Mouse (Mus musculus) right cerebral cortex, adult 2 months (tissue): ENCODE data around the gene Tcf20.

ENCODE experiments used
- DNase-seq, 2 experiments: peaks; one replicate each; pipeline ENCODE4 v3.0.0; 2021 to 2022; ENCODE audit warnings: low spot score in 2 of 2

The Tcf20 gene

GRCm38 (mm10) chr15:82987732-82988112 is at the start of gene Tcf20:
TSS of gene Tcf20 (minus strand) at chr15:82987872.
- peak; percentile 90 to 95 for DNase-seq

- DNase-seq, result peak; percentile 45 to 58
These were observed 49.3 kb upstream of the Tcf20 start for GRCm38 (mm10) chr15:83036900-83037519.

- DNase-seq, result no peak
These were observed 48.4 kb upstream of the Tcf20 start for GRCm38 (mm10) chr15:83036089-83036488.

- peak; percentile 65 to 74 for DNase-seq
These were observed 46.8 kb upstream of the Tcf20 start for GRCm38 (mm10) chr15:83034275-83034977.

GRCm38 (mm10) chr15:83032981-83033541 is 45.4 kb upstream of the Tcf20 start, which contains the start of gene Nfam1:
TSS of gene Nfam1 (minus strand) at chr15:83033306.
- DNase-seq, result no peak

GRCm38 (mm10) chr15:83030884-83031283 is 43.2 kb upstream of the Tcf20 start:
- DNase-seq, result no peak

GRCm38 (mm10) chr15:83029725-83030718 is 42.4 kb upstream of the Tcf20 start:
- no peak for DNase-seq

- peak in 1 of 2 experiments; percentile 45 for DNase-seq
These were observed 38.5 kb upstream of the Tcf20 start for GRCm38 (mm10) chr15:83026129-83026528.

- DNase-seq, result no peak
These were observed 37.5 kb upstream of the Tcf20 start for GRCm38 (mm10) chr15:83025041-83025760.

GRCm38 (mm10) chr15:83022947-83023346 is 35.3 kb upstream of the Tcf20 start:
- DNase-seq, result no peak

GRCm38 (mm10) chr15:83010990-83011664 is 23.5 kb upstream of the Tcf20 start:
- peak; percentile 88 to 90 for DNase-seq

GRCm38 (mm10) chr15:83010423-83010822 is 22.8 kb upstream of the Tcf20 start:
- no peak for DNase-seq

- DNase-seq, result no peak
These were observed 21.9 kb upstream of the Tcf20 start for GRCm38 (mm10) chr15:83009532-83009931.

GRCm38 (mm10) chr15:83008761-83009423 is 21.2 kb upstream of the Tcf20 start:
- DNase-seq, result peak; percentile 47 to 55

- DNase-seq, result no peak
These were observed 19.8 kb upstream of the Tcf20 start for GRCm38 (mm10) chr15:83007346-83007920.

GRCm38 (mm10) chr15:83002665-83003548 is 15.2 kb upstream of the Tcf20 start:
- DNase-seq, result peak; percentile 93 to 95

GRCm38 (mm10) chr15:82998811-82999221 is 11.1 kb upstream of the Tcf20 start:
- no peak for DNase-seq

- DNase-seq, result no peak
These were observed 8.8 kb upstream of the Tcf20 start for GRCm38 (mm10) chr15:82996431-82996830.
